Mouse (Mus musculus) Muller cell, postnatal 12 days (primary cell): ENCODE measurements around the gene Ntm.

ENCODE experiments used
- DNase-seq: peaks from one replicate; pipeline ENCODE4 v3.0.0-alpha.2; 2015; ENCODE audit errors: inconsistent ontology term

Ntm gene

DNA sequence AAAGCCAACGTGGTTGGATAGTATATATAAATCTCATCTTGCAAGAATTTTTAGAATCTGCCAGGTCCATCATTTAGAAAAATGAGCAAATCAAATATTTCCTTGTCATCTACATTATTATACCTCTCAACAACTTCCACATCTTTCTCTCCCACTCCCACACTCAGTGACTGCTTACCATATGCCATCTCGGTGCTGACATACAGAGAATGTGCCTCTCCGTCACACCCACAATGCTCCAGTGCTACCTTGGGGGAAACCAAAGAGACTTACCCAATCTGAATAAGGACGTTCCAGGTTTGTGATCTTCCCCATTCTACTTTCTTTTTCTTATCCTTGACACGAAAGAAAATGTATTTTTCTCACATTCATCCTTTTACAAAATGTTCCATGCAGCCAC is 75.0 kb downstream of the Ntm start:
- DNase-seq = no peak

DNA sequence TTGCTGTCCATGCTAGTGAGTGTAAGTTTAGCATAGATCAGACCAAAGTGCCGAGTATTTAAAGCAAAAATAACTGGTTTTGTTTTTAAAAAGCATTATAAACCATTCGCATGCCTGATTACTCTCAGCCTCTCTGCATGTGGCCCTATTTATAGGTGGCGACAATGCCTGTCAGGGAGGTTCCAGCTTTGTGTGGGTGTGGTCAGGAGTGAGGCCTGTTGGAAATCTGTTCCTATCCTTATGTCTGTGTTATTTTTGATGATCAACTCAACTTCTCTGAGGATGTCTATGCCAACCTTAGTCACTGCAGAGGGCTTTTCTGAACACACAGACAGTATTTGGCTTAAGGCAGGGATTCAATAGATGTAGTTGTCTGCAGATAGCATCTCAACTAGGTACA is 78.9 kb downstream of the Ntm start:
- DNase-seq = no peak

DNA sequence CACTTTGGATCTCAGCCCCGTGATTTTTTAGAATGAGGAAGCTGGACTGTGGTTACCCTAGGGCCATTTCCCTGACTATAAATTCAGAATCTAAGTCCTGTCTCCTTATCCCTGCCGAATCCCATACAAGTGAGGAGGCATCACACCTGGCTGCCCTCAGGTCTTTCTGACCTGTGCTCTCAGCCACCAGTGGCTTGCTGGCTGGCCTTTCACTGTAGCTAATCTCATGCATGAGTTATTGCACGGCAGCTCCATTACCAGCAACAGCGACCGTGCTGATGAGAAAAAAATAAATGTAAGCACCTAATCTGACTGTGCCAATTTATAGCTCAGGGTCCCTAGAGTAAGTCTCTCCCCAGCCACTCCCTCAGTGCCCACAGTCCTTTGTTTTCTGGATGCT is 81.3 kb downstream of the Ntm start:
- DNase-seq = no peak

DNA sequence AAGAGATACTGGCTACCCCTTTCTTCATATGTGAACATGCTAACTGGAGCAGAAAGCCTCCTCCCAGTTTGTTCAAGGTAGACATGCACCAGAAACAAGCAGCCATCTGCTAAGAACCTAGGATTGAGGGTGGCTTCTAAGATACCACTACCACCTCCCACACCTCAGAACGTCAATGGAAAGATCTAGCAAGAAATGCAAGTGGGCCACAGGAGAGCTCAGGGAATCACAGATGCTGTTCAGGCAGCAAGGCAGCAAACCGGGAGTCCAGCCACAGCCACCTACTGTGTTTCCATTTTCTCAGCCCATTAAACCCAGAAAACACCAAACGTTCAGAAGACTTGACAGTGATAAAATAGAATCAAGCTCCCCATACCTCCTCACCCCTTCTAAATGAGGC is 85.4 kb downstream of the Ntm start:
- DNase-seq = no peak

DNA sequence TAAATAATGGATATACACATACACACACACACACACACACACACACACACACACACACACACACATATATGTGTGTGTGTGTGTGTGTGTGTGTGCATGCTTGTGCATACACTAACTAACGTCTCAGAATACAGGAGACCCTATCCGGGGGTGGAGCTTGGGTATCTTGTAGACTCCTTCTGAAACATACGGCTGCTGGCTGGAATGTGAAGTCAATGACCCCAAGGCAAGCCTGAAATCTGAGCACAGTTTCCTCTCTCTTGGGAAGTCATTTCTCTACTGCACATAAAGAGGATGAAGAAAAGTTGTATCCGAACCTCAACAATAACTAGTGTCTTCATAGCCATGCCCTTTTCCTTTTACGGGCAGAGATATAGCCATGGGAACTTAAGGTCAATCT is 95.2 kb downstream of the Ntm start:
- DNase-seq = no peak

DNA sequence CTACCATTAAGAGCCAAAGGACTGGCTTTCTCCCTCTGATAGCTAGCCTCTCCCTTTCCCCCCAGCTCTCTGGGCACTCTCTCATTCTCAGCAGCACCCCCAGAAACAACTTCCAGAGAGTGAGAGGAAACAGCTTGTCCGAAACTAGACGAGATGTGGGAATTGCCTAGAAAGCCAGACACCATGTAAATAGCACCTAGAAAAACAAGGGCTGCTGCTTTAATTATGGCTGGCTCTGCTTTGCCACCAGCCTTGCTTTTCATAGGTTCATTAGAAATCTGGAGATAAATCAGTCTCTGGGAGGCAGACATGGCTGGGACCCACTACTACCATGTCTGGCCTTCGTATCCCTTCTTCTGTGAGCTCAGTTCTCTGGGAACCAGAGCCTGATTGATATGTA is 96.1 kb downstream of the Ntm start:
- no peak for DNase-seq

DNA sequence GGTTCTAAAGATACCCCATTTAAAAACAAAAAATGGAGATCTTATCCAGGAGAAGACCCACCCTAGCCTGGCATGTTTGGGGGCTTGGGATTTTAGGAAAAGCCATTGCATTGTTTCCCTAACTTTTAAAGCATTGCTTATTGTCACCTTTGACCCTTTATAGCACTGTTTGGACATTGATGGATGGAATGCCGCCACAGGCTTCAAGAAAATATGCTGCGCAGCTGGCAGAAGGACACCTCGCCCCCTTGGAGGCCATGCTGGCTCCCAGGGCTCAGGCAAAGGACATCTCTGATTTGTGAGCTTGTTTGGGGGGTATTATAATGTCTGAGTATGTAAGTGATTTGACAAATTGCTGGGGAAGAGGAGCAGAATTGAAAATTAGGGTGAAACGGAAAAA is 96.8 kb downstream of the Ntm start:
- DNase-seq = no peak

DNA sequence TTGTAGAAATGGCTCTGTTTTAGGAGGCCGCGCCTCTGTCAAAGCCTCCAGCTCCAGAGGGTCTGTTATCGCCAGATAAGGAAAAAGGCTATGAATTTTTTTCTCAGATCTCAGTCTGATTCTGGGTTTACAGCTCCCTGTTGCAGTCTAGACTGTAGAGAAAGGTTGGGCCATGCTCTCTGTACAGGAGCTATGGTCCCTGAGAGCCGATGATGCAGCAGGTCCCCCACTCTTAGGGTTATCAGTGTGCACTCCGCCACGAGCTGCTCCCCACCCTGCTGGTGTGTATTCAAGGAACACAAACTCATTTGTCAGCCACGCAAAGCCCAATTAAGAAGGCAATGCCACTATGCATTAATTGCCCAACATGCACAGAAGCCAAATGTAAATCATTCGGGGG is 97.4 kb downstream of the Ntm start:
- no peak for DNase-seq

DNA sequence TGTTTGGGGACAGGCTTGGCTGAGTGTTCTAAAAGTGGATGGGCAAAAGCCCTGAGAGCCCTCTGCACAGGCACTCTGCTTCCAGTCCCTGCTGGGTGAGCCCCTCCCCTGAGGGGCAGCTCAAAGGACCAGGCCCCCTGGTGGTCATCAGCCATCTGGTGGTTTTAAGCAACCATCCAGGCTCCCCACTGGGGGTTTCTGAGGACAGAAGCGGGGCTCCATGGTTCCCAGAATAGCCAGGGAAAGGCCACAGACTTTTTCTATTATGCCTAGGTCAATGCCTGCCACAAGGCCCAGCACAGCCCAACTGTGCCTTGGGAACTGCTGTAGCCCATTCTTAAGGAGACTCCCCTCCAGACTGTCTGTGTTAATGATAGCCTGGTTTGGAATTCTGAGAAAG is 98.1 kb downstream of the Ntm start:
- DNase-seq = peak; percentile 62

DNA sequence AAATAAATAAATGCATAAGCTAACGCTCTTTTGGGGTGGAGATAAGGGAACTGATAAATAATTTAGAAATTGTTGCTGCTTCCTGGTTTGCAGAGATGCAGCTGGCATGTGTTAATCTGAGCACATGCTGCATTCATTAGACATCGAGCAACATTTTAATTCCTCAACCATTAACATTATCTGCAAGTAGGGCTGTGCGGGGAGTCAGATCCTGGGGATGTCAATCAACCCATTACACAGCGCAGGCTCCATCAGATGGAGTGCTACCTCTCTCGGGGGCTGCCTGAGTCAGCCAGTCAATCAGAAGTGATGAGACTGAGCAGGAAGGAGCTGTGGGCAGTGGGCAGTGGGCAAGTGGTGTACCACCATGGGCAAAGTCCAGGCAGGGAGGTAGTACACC is 100.5 kb downstream of the Ntm start:
- no peak for DNase-seq

DNA sequence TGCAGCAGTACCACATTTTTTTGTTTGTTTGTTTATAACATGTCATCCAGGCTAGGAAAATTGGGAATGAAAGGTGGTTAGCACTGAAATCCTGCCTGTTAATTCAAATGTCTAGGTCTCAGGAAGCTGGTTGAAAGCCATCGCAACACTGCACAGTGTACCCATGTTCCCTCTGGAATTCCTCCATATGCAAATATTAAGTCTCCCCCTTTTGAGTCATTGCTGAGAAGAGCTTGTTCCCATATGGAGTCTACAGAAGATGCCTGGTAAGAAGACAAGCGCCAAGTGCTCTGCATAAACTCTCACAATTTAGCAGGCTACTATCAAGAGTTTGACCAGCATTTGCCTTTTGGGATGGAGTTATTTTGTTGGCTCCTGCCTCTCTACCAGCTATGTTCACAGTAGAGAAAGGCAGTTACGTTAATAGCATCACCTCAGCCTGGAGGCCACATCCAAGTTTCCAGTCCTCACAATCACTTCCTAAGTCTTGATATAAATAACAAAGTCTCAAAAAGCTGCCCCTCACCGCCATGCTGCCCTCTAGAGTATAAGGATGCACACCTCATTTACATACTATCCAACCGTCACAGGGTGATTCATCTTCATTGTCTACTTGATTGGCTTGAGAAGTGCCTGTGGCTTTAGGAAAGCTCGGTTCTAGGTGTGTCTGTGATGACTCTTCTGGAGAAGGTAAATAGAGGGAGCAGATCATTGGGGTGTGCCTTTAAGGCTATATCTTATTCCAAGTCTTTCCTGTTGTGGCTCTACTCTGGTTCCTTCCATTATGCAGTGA is 103.5 kb downstream of the Ntm start:
- no peak for DNase-seq

DNA sequence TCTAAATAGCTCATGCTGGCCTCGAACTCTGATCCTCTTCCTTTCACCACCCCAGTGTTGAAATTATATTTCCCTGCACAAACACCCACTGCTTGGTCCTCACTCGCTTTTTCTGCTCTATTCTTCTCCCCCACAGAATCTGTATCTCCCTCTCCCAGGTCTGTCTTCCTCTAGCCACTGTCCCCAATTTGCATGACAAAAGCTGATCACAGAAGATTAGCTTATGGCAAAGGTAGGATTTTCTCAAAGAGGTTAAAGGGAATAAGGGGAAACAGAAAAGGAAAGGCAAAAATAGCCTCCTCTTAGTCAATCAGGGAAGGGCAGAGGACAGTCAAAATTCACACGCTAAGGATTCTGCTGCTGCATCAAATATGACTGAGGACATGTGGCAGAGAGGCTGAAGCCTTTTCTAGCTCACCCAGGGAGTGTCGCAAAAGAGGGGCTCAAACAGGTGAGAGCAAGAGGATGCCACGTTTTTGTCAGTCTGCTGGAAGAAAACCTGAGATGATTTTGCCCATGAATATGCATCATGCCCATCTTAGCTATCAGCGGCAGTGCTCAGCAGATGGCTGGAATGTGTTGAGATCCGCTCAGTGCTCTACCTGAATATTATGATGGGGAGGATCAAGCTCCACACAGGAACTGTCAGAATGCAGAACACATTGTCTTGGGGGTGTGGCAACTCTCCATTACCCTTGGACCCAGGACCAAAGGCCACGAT is 114.0 kb downstream of the Ntm start:
- no peak for DNase-seq

DNA sequence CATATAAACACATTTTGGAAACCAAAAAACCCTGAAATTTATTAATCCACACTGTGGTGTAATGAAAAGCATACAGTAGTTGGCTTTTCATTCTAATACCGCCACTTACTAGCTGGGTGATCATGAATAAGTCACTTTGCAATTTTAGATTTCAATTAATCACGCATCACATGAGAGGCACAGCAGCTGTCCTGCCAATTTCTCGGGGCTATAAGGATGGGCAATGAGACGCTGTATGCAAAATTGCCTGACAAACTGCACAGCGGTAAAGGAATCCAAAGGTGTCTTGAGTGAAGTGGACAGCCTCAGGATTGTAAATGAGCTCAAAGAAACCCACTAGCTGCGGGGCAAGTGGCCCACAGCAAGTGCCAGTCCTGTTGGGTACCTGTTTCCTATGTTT is 125.6 kb downstream of the Ntm start:
- DNase-seq = no peak

DNA sequence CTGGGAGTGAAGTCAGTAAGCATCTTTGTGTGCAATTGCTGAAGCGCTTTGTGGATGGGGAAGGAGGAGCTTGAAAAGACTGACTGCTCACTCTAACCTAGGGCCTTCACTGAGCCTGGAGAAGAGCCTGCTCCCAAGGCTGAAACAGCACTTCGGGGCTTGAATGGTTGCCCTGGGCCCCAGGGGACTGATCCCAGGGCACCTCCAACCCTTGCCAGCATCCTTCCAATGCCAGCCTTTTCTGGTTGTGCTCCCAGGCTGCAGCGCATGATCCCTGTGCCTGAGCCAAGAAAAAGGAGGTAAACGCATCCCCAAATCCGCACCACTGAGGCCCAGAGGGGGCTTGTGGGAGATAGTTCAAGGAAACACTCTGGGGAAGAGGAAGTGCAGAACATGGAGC is 128.0 kb downstream of the Ntm start:
- DNase-seq = no peak

DNA sequence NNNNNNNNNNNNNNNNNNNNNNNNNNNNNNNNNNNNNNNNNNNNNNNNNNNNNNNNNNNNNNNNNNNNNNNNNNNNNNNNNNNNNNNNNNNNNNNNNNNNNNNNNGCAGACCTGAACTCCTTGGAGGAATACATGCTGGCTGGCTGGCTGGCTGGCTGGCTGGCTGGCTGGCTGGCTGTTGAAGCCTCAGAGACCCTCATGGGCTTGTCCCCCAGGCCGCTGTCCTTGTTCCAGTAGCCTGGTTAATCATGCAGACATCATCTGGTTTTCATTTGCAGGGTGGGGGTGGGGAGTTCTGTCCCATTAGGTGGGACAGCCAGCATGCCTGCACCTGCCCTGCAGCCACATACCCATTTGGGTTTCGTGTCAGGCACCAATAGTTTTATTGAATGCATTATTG is 129.2 kb downstream of the Ntm start:
- no peak for DNase-seq

DNA sequence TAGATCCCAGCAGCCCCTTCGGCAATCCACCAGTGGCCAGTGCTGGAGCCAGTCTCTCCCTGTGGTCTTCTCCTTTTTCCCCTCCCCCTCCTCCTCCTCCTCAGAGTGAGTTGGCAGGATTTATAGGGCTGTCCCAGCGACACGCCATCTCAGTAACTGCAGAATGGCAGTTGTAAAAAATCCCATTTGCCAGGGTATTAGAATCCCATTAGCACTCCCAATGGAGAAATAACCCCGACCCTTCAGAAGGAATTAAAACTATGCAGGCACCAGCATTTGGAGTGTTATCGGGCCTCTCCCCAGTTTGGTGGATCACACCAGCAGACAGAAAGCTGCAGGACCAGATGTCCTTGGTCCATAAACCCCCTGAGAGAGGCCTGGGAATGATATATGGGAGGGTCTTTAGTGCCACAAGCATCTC is 135.7 kb downstream of the Ntm start:
- no peak for DNase-seq

DNA sequence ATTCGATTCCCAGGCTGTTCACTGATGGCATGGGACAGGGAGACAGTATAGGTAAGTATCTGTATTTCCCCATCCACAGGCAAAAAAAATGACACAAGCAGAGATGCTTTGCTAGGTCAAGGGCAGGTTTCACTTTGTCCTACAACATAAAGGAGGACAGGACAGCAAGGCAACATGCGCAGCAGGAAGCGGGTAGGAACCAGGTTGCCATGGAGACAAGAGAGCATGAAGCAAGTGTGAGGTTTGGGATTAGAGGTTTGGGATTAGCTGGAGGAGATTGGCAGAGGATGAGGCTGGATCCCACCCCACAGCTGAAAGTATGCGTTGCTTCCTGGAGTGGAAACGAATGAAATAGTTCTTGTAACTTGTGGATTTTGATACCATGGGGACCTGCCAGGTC is 137.7 kb downstream of the Ntm start:
- no peak for DNase-seq

DNA sequence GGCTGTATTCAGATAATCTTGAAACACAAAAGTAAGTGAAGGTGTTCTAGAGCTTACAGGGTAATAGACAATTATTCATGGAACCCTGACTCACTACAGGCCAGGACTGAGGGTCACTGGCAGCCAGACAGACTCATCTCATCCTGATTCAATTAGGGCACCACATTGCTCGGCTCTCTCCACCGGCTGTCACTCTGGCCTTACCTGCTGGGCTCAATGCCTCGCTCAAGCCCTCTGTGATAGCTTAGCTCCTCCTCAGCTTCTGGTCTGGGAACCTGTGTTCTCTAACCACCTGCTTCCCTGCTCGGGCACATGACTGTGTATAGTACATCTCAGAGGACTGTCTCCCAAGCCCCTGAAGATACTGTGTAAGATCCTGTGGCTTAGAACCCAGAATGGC is 139.2 kb downstream of the Ntm start:
- no peak for DNase-seq

DNA sequence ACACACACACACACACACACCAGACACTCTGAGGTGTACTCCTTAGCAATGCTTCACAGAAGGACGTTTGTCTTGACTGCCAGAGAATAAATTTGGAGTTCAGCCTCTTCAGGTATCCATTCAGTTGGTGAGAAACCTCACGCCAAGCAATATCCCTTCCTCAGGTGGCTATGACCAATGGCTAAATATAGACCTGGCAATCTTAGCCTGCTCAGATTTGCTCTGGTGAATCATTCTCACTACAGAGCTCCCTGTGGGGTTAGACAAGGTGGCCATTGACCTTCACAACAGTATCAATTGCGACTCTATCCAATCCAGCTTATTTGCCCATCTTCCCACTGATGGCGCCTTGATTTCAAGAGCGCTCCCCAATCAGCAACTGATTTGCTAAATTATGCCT is 150.3 kb downstream of the Ntm start:
- no peak for DNase-seq

DNA sequence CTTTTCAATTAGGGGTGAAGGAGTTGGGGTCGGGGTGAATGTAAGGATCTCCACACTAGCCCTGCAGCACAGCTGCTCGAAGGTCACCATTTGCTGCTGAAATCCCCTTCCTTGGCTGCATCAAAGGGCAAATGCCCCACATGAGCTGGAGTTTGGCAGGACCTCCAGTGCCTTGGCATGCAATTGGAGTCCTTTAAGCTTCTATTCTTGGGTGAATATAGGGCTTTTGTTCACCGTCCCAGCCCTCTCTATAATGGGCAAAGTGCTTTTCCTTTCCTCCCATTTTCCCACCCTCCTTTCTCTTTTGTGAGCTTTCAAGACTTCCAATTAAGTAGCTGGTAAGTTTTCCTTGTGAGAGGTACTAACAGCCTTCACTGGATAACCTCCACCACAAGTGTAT is 156.2 kb downstream of the Ntm start:
- DNase-seq = no peak

DNA sequence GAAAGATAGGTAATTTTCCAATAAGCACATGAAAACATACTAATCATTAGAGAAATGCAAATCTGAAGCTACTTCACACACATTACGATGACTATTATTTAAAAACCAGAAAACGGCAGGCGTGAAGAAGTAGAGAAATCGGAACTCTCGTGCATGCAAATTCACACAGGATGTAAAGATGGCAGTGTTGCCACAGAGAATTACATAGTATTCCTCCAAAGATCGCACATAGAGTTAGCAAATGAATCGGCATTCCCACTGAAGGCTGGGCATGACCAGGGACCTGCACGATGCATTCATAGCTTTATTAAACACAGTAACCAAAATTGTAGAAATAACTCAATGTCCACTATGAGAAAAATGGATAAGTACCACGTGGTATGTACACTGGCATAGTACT is 158.5 kb downstream of the Ntm start:
- DNase-seq = no peak

DNA sequence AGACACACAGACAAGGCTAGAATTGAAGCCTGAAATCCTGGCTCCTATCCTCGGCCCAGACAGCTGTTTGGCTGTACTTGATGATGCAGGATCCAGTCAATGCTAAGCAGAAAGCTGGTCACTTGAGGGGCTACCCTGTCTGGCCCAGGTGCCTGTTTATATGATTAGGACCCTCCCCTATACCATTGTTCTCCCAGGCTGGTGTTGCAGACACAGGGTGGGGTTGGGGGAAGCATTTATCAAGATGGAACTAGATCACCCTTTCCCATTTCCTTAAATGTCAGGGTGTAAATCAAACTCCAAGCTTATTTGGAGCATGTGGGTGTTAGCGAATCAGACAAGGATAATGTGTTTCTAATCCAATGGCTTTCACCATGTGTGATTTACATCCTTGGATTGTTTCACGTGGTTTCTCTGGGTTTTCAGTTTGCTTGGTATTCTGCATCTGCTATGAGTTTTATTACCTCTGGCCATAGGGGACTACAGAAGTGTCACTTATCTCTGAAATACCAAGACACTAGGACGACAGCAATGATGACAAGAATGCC is 159.1 kb downstream of the Ntm start:
- no peak for DNase-seq

DNA sequence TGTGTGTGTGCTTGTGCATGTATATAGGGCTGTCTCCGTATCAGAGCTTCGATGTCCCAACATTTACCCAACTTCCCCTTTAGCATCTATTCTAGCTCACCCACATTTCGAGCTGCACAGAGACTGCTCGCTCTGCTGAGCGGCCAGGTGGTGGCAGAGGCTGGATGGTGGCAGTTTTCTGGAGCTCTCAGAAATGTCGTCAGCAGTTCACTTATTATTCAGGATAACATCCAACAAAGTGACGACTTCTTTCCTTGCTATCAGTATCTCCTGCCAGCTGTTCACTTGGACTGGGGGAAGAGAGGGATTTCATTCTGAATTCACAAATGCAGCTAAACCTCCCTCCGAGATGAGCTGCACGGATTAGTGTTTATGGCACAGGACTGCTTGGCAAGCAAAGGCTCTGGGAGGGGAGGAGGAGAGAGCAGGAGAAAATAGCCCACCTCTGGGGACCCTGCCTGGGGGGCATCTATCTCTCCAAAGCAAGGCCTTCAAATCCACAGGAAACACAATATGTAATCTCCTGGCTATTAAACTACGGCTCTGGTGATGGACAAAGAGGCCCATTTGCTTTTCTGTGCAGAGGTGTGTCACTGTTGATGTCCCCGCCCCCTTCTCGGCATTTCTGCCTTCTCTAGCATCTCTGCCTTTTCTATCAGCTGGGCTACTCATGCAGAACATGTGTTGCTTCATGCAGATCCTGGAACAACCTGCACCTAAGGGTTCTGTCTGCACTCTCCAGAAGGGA is 159.8 kb downstream of the Ntm start:
- no peak for DNase-seq
